Mouse (Mus musculus) gastrocnemius, postnatal 10 days (tissue): ENCODE measurements around the gene Btbd9. TPM values are rescaled to one million over a fixed set of nuclear protein-coding genes. Genes with fewer than 3 reads are reported as not detected.

ENCODE experiments used
- DNase-seq: peaks from one replicate; pipeline ENCODE4 v3.0.0; 2021; ENCODE audit warnings: mixed read lengths
- total RNA-seq, 2 experiments: library from RNA; stranded (reverse); gene quantifications; 2 replicates each; pipeline ENCODE4 v1.2.3; 2021

Gene Btbd9
- total RNA-seq, 2 experiments from 2014 or later, result 16.7 to 20.1 TPM

- DNase-seq, result peak; percentile 26
These were observed 376.7 kb downstream of the Btbd9 start for GRCm38 (mm10) chr17:30199374-30200247.

- DNase-seq, result no peak
These were observed 377.9 kb downstream of the Btbd9 start for GRCm38 (mm10) chr17:30198422-30198821.

- no peak for DNase-seq
These were observed 378.8 kb downstream of the Btbd9 start for GRCm38 (mm10) chr17:30197280-30198030.

GRCm38 (mm10) chr17:30196401-30197279 is 379.6 kb downstream of the Btbd9 start:
- no peak for DNase-seq

GRCm38 (mm10) chr17:30195591-30196183 is 380.6 kb downstream of the Btbd9 start:
- no peak for DNase-seq

- no peak for DNase-seq
These were observed 381.5 kb downstream of the Btbd9 start for GRCm38 (mm10) chr17:30194629-30195445.

- no peak for DNase-seq
These were observed 382.2 kb downstream of the Btbd9 start for GRCm38 (mm10) chr17:30194091-30194490.

- no peak for DNase-seq
These were observed 382.7 kb downstream of the Btbd9 start for GRCm38 (mm10) chr17:30193615-30194014.

- DNase-seq, result no peak
These were observed 383.8 kb downstream of the Btbd9 start for GRCm38 (mm10) chr17:30192416-30193005.

GRCm38 (mm10) chr17:30191097-30191640 is 385.1 kb downstream of the Btbd9 start:
- no peak for DNase-seq

GRCm38 (mm10) chr17:30188031-30188981 is 388.0 kb downstream of the Btbd9 start:
- DNase-seq, result no peak

- no peak for DNase-seq
These were observed 388.7 kb downstream of the Btbd9 start for GRCm38 (mm10) chr17:30187581-30187980.

- no peak for DNase-seq
These were observed 389.1 kb downstream of the Btbd9 start for GRCm38 (mm10) chr17:30187154-30187553.

- no peak for DNase-seq
These were observed 392.7 kb downstream of the Btbd9 start for GRCm38 (mm10) chr17:30183561-30183960.

GRCm38 (mm10) chr17:30182063-30182462 is 394.2 kb downstream of the Btbd9 start:
- no peak for DNase-seq

- no peak for DNase-seq
These were observed 394.7 kb downstream of the Btbd9 start for GRCm38 (mm10) chr17:30181554-30181953.

- no peak for DNase-seq
These were observed 396.1 kb downstream of the Btbd9 start for GRCm38 (mm10) chr17:30180197-30180596.

GRCm38 (mm10) chr17:30178402-30178801 is 397.9 kb downstream of the Btbd9 start:
- DNase-seq, result no peak

- DNase-seq, result no peak
These were observed 398.9 kb downstream of the Btbd9 start for GRCm38 (mm10) chr17:30177435-30177834.
